Mouse (Mus musculus): ENCODE results near the gene Ninj2. TPM values are rescaled to one million over a fixed set of nuclear protein-coding genes. Genes with fewer than 3 reads are reported as not detected.
A peak's percentile ranks its signal among the peaks of the same experiment; 100 is the strongest.

Gene Ninj2
- polyA plus RNA-seq, 1 experiment from 2014 or later = not detected

GRCm38 (mm10) chr6:120174602-120175115, 81.5 kb downstream of the Ninj2 start:
- Histone ChIP-seq H3K27me3 (ENCODE audit: low read depth, poor library complexity, severe bottlenecking) (no peaks in the 10 kb centered on the region), H3K4me1 (no peaks in the 10 kb centered on the region), H3K27ac (no peak overlapping the region), H3K36me3 (no peaks in the 10 kb centered on the region), H3K9me3 (replicated peaks) (no peaks in the 10 kb centered on the region), H3K4me3 (no peak overlapping the region)
- WGBS = 67% methylated on average over 7 of the region's 7 CpGs
- DNase-seq (ENCODE audit: low spot score) = no peak

GRCm38 (mm10) chr6:120175650-120176049, 82.5 kb downstream of the Ninj2 start:
- H3K27me3 ChIP-seq (ENCODE audit: low read depth, poor library complexity, severe bottlenecking) = no peaks in the 10 kb centered on the region
- 98% methylated on average over 4 of the region's 4 CpGs for WGBS
- H3K4me3 ChIP-seq = no peak overlapping the region
- peaks cover 5% of the 10 kb centered on the region; the same call in 1 of the 2 replicates for H3K4me1 ChIP-seq
- H3K9me3 ChIP-seq (replicated peaks) = no peaks in the 10 kb centered on the region
- DNase-seq (ENCODE audit: low spot score) = no peak
- H3K27ac ChIP-seq = no peak overlapping the region
- no peaks in the 10 kb centered on the region for H3K36me3 ChIP-seq

GRCm38 (mm10) chr6:120179044-120179755, 86.0 kb downstream of the Ninj2 start:
- DNase-seq (ENCODE audit: low spot score) = no peak
- H3K4me1 ChIP-seq = peaks cover 6% of the 10 kb centered on the region; the same call in 1 of the 2 replicates
- WGBS = 92% methylated on average over 6 of the region's 6 CpGs
- H3K36me3 ChIP-seq = no peaks in the 10 kb centered on the region
- no peaks in the 10 kb centered on the region for H3K9me3 ChIP-seq (replicated peaks)
- no peak overlapping the region for H3K4me3 ChIP-seq
- no peaks in the 10 kb centered on the region for H3K27me3 ChIP-seq (ENCODE audit: low read depth, poor library complexity, severe bottlenecking)
- no peak overlapping the region for H3K27ac ChIP-seq

- Histone ChIP-seq H3K4me1 (peaks cover 6% of the 10 kb centered on the region; the same call in 1 of the 2 replicates), H3K9me3 (replicated peaks) (no peaks in the 10 kb centered on the region), H3K27me3 (ENCODE audit: low read depth, poor library complexity, severe bottlenecking) (no peaks in the 10 kb centered on the region), H3K27ac (no peak overlapping the region), H3K4me3 (no peak overlapping the region), H3K36me3 (no peaks in the 10 kb centered on the region)
- WGBS = 88% methylated on average over 8 of the region's 8 CpGs
- DNase-seq (ENCODE audit: low spot score) = no peak
These were observed 86.6 kb downstream of the Ninj2 start for GRCm38 (mm10) chr6:120179756-120180206.

GRCm38 (mm10) chr6:120180492-120180891, 87.3 kb downstream of the Ninj2 start:
- H3K36me3 ChIP-seq = no peaks in the 10 kb centered on the region
- 60% methylated on average over 4 of the region's 4 CpGs for WGBS
- H3K27ac ChIP-seq = no peak overlapping the region
- DNase-seq (ENCODE audit: low spot score) = no peak
- H3K9me3 ChIP-seq (replicated peaks) = no peaks in the 10 kb centered on the region
- peaks cover 6% of the 10 kb centered on the region; the same call in 1 of the 2 replicates for H3K4me1 ChIP-seq
- H3K4me3 ChIP-seq = no peak overlapping the region
- H3K27me3 ChIP-seq (ENCODE audit: low read depth, poor library complexity, severe bottlenecking) = 0 out of 2 replicates have a peak, but pooled peaks cover under 1% of the 10 kb centered on the region

GRCm38 (mm10) chr6:120182160-120182559, 89.0 kb downstream of the Ninj2 start:
- Histone ChIP-seq H3K4me3 (no peak overlapping the region), H3K27me3 (ENCODE audit: low read depth, poor library complexity, severe bottlenecking) (peaks cover 13% of the 10 kb centered on the region; the same call in 1 of the 2 replicates), H3K36me3 (no peaks in the 10 kb centered on the region)

GRCm38 (mm10) chr6:120183771-120184170, 90.6 kb downstream of the Ninj2 start:
- Histone ChIP-seq H3K4me3 (no peak overlapping the region), H3K36me3 (no peaks in the 10 kb centered on the region), H3K27ac (no peak overlapping the region), H3K9me3 (replicated peaks) (no peaks in the 10 kb centered on the region), H3K4me1 (peaks cover 25% of the 10 kb centered on the region), H3K27me3 (ENCODE audit: low read depth, poor library complexity, severe bottlenecking) (peaks cover 14% of the 10 kb centered on the region; the same call in 1 of the 2 replicates)
- no peak for DNase-seq (ENCODE audit: low spot score)
- 88% methylated on average over 4 of the region's 4 CpGs for WGBS

More at GRCm38 (mm10) chr6:120182160-120182559, 89.0 kb downstream of the Ninj2 start:
- 90% methylated on average over 5 of the region's 5 CpGs for WGBS
- Histone ChIP-seq H3K27ac (no peak overlapping the region), H3K9me3 (replicated peaks) (no peaks in the 10 kb centered on the region), H3K4me1 (peaks cover 9% of the 10 kb centered on the region)
- DNase-seq (ENCODE audit: low spot score) = no peak

- H3K4me1 ChIP-seq = peaks cover 27% of the 10 kb centered on the region
- DNase-seq (ENCODE audit: low spot score) = no peak
- peaks cover 14% of the 10 kb centered on the region; the same call in 1 of the 2 replicates for H3K27me3 ChIP-seq (ENCODE audit: low read depth, poor library complexity, severe bottlenecking)
- H3K4me3 ChIP-seq = no peak overlapping the region
- no peaks in the 10 kb centered on the region for H3K36me3 ChIP-seq
- 0 out of 2 replicates have a peak overlapping the region, but pooled peaks have one; percentile 31 for H3K27ac ChIP-seq
- WGBS = 89% methylated on average over 12 of the region's 12 CpGs
- no peaks in the 10 kb centered on the region for H3K9me3 ChIP-seq (replicated peaks)
These were observed 92.0 kb downstream of the Ninj2 start for GRCm38 (mm10) chr6:120185012-120185730.

GRCm38 (mm10) chr6:120185756-120186155, 92.6 kb downstream of the Ninj2 start:
- Histone ChIP-seq H3K27ac (0 out of 2 replicates have a peak overlapping the region, but pooled peaks have one; percentile 31), H3K4me1 (peaks cover 22% of the 10 kb centered on the region), H3K36me3 (no peaks in the 10 kb centered on the region), H3K9me3 (replicated peaks) (no peaks in the 10 kb centered on the region), H3K4me3 (no peak overlapping the region), H3K27me3 (ENCODE audit: low read depth, poor library complexity, severe bottlenecking) (peaks cover 14% of the 10 kb centered on the region; the same call in 1 of the 2 replicates)
- 50% methylated on average over 7 of the region's 7 CpGs for WGBS
- DNase-seq (ENCODE audit: low spot score) = no peak

GRCm38 (mm10) chr6:120186594-120186993, 93.4 kb downstream of the Ninj2 start:
- no peak for DNase-seq (ENCODE audit: low spot score)
- H3K4me1 ChIP-seq = peaks cover 22% of the 10 kb centered on the region
- H3K36me3 ChIP-seq = no peaks in the 10 kb centered on the region
- H3K4me3 ChIP-seq = no peak overlapping the region
- H3K9me3 ChIP-seq (replicated peaks) = no peaks in the 10 kb centered on the region
- 51% methylated on average over 3 of the region's 3 CpGs for WGBS
- no peak overlapping the region for H3K27ac ChIP-seq
- H3K27me3 ChIP-seq (ENCODE audit: low read depth, poor library complexity, severe bottlenecking) = peaks cover 14% of the 10 kb centered on the region; the same call in 1 of the 2 replicates

GRCm38 (mm10) chr6:120187587-120188176, 94.5 kb downstream of the Ninj2 start:
- H3K27me3 ChIP-seq (ENCODE audit: low read depth, poor library complexity, severe bottlenecking) = peaks cover 14% of the 10 kb centered on the region; the same call in 1 of the 2 replicates
- no peaks in the 10 kb centered on the region for H3K36me3 ChIP-seq
- peak; percentile 62 for DNase-seq (ENCODE audit: low spot score)
- H3K4me3 ChIP-seq = peak overlapping the region; percentile 36
- peak overlapping the region; percentile 81 for H3K27ac ChIP-seq
- no peaks in the 10 kb centered on the region for H3K9me3 ChIP-seq (replicated peaks)
- H3K4me1 ChIP-seq = peaks cover 32% of the 10 kb centered on the region
- 10% methylated on average over 18 of the region's 18 CpGs for WGBS

GRCm38 (mm10) chr6:120188376-120189235, 95.5 kb downstream of the Ninj2 start:
- WGBS = 19% methylated on average over 24 of the region's 24 CpGs
- no peaks in the 10 kb centered on the region for H3K36me3 ChIP-seq
- H3K27me3 ChIP-seq (ENCODE audit: low read depth, poor library complexity, severe bottlenecking) = peaks cover 14% of the 10 kb centered on the region; the same call in 1 of the 2 replicates
- DNase-seq (ENCODE audit: low spot score) = peak; percentile 71
- peak overlapping the region; percentile 81 for H3K27ac ChIP-seq
- H3K9me3 ChIP-seq (replicated peaks) = no peaks in the 10 kb centered on the region
- H3K4me1 ChIP-seq = peaks cover 38% of the 10 kb centered on the region
- peak overlapping the region; percentile 36 for H3K4me3 ChIP-seq

Data from limb, embryonic 10.5 days (tissue).